Mouse (Mus musculus): ENCODE measurements around the gene Serpina6. TPM values are rescaled to one million over a fixed set of nuclear protein-coding genes. Genes with fewer than 3 reads are reported as not detected.

Gene Serpina6
- total and polyA plus RNA-seq, 2 experiments from 2014 or later, result not detected

GRCm38 (mm10) chr12:103634430-103634829 lies 22.6 kb downstream of the Serpina6 start:
- no peaks in the 10 kb centered on the region for H3K36me3 ChIP-seq (ENCODE audit: insufficient read depth)
- DNase-seq (peak; percentile 61), ATAC-seq (peak; percentile 90)
- 61% methylated on average over 2 of the region's 2 CpGs for WGBS
- no peak overlapping the region for H3K4me3 ChIP-seq (ENCODE audit: low read depth, low read length)
- H3K4me2 ChIP-seq (ENCODE audit: low read depth), result no peak overlapping the region
- H3K27ac ChIP-seq (ENCODE audit: low read depth, low read length), result no peak overlapping the region
- no peaks in the 10 kb centered on the region for H3K4me1 ChIP-seq (ENCODE audit: insufficient read depth)
- no peaks in the 10 kb centered on the region for H3K9me3 ChIP-seq (ENCODE audit: low read length)
- TF ChIP-seq CTCF (IDR thresholded peaks at IDR 0.05; ENCODE audit: low read depth), result no peak
- no peaks in the 10 kb centered on the region for H3K27me3 ChIP-seq (ENCODE audit: insufficient read depth, low read length)
- H3K9ac ChIP-seq, result no peak overlapping the region

DNA sequence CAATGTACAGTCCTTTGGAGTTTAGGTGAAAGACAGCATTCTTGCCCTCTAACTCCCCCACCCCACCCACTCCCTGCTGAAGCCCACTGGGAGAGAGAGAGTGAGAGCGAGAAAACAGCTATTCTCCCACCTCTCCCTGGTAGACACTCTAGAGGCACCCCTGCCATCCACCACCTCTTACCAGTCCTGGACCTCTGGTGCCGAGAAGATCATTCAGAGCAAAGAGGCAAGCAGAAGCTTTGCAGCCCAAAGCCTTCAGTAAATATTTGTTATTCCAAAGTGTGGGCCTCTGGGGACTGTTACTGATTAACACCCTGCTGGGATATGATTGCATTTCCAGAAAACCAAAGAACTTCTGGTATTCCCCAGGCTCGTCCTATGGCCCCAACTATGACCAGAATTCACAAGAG lies 25.8 kb downstream of the Serpina6 start, which contains the start of gene Serpina10:
Gene Serpina10 (minus strand): TSS at position 242 of the 410 bp plus-strand sequence.
- Histone ChIP-seq H3K27me3 (ENCODE audit: insufficient read depth, low read length) (no peaks in the 10 kb centered on the region), H3K4me2 (ENCODE audit: low read depth) (no peak within 1 kb of the TSS), H3K4me1 (ENCODE audit: insufficient read depth) (no peaks in the 10 kb centered on the region), H3K9ac (no peak within 1 kb of the TSS), H3K27ac (ENCODE audit: low read depth, low read length) (no peak within 1 kb of the TSS), H3K36me3 (ENCODE audit: insufficient read depth) (no peaks in the 10 kb centered on the region), H3K9me3 (ENCODE audit: low read length) (no peaks in the 10 kb centered on the region), H3K4me3 (ENCODE audit: low read depth, low read length) (no peak within 1 kb of the TSS)
- ATAC-seq (no peak), DNase-seq (no peak)
- 72% methylated on average over 3 of the region's 3 CpGs for WGBS
- TF ChIP-seq CTCF (IDR thresholded peaks at IDR 0.05; ENCODE audit: low read depth), result no peak

DNA sequence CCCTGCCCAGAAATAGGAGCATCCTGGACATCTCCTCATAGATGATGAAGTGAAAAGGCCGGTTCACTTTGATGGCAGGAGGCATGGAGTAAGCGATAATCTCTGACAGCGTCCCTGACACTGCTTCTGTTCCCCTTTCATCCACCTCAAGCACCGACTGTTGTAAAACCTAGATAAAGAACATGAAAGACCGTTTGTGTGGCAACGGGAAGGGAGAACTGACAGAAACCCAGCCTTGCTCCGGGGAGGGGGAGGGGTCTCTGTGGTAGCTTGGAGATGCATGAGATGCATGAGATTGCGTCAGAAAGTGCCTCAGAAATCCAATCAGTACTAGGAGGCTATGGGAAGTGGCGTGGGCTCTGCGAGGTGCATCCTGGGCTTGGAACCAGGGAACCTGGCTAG lies 40.2 kb downstream of the Serpina6 start:
- no peaks in the 10 kb centered on the region for H3K36me3 ChIP-seq (ENCODE audit: insufficient read depth)
- ATAC-seq (no peak), DNase-seq (no peak)
- no peak for TF ChIP-seq CTCF (IDR thresholded peaks at IDR 0.05; ENCODE audit: low read depth)
- no peak overlapping the region for H3K27ac ChIP-seq (ENCODE audit: low read depth, low read length)
- H3K9me3 ChIP-seq (ENCODE audit: low read length), result no peaks in the 10 kb centered on the region
- H3K27me3 ChIP-seq (ENCODE audit: insufficient read depth, low read length), result no peaks in the 10 kb centered on the region
- H3K4me2 ChIP-seq (ENCODE audit: low read depth), result no peak overlapping the region
- 89% methylated on average over 10 of the region's 10 CpGs for WGBS
- H3K4me1 ChIP-seq (ENCODE audit: insufficient read depth), result no peaks in the 10 kb centered on the region
- no peak overlapping the region for H3K9ac ChIP-seq
- no peak overlapping the region for H3K4me3 ChIP-seq (ENCODE audit: low read depth, low read length)

GRCm38 (mm10) chr12:103615734-103616133 lies 41.3 kb downstream of the Serpina6 start:
- Histone ChIP-seq H3K27me3 (ENCODE audit: insufficient read depth, low read length) (no peaks in the 10 kb centered on the region), H3K4me3 (ENCODE audit: low read depth, low read length) (no peak overlapping the region), H3K9me3 (ENCODE audit: low read length) (no peaks in the 10 kb centered on the region), H3K36me3 (ENCODE audit: insufficient read depth) (no peaks in the 10 kb centered on the region), H3K4me1 (ENCODE audit: insufficient read depth) (no peaks in the 10 kb centered on the region), H3K9ac (no peak overlapping the region), H3K4me2 (ENCODE audit: low read depth) (no peak overlapping the region), H3K27ac (ENCODE audit: low read depth, low read length) (no peak overlapping the region)
- DNase-seq (no peak), ATAC-seq (no peak)
- whole genome bisulfite sequencing, result 77% methylated on average over 4 of the region's 4 CpGs
- TF ChIP-seq CTCF (IDR thresholded peaks at IDR 0.05; ENCODE audit: low read depth), result no peak

DNA sequence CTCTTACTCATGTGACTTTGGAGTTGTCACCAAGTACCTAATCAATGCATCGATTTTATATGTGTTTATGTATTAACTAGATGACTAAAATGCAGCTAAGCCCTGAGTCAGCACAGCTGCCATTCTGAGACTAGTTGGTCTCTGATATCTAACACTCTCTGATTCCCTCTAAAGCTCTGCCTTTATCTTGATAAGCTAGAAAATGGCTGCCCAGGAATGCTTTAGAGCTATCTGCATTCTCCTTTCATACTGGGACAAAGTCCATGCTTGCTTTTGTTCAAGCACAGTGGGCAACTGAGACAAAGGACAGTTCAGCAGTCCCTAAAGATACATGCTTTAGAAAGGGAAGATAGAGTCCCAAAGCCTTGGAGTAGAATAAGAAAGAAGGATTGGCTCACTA lies 41.9 kb downstream of the Serpina6 start:
- TF ChIP-seq CTCF (IDR thresholded peaks at IDR 0.05; ENCODE audit: low read depth), result no peak

DNA sequence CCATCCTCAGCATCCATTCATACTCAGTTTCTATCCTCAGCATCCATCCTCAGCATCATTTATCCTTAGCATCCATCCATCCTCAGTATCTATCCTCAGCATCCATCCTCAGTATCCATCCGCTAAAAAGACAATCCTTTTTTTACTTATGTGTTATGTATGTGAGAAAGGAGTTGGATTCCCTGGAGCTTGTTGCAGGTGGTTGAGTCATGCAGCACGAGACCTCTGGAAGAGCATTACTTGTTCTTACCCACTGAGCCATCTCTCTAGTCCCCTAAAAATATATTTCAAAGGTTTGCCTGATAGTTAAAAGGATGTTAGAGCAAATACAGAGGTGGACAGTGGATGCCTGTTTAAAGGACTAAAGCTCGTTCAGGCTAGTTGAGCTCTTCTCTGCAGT lies 55.2 kb downstream of the Serpina6 start:
- Histone ChIP-seq H3K27me3 (ENCODE audit: insufficient read depth, low read length) (no peaks in the 10 kb centered on the region), H3K36me3 (ENCODE audit: insufficient read depth) (no peaks in the 10 kb centered on the region), H3K4me1 (ENCODE audit: insufficient read depth) (no peaks in the 10 kb centered on the region), H3K4me3 (ENCODE audit: low read depth, low read length) (no peak overlapping the region), H3K4me2 (ENCODE audit: low read depth) (no peak overlapping the region), H3K27ac (ENCODE audit: low read depth, low read length) (no peak overlapping the region), H3K9me3 (ENCODE audit: low read length) (no peaks in the 10 kb centered on the region), H3K9ac (no peak overlapping the region)
- no peak for ATAC-seq
- DNase-seq, result no peak
- TF ChIP-seq CTCF (IDR thresholded peaks at IDR 0.05; ENCODE audit: low read depth), result no peak
- WGBS, result 78% methylated on average over 3 of the region's 3 CpGs

More for the DNA sequence above, 41.9 kb downstream of the Serpina6 start:
- no peak overlapping the region for H3K4me2 ChIP-seq (ENCODE audit: low read depth)
- H3K27ac ChIP-seq (ENCODE audit: low read depth, low read length), result no peak overlapping the region
- H3K4me3 ChIP-seq (ENCODE audit: low read depth, low read length), result no peak overlapping the region
- no peaks in the 10 kb centered on the region for H3K9me3 ChIP-seq (ENCODE audit: low read length)
- DNase-seq (no peak), ATAC-seq (no peak)
- 88% methylated on average over 1 of the region's 1 CpGs for WGBS
- no peak overlapping the region for H3K9ac ChIP-seq
- H3K4me1 ChIP-seq (ENCODE audit: insufficient read depth), result no peaks in the 10 kb centered on the region
- H3K36me3 ChIP-seq (ENCODE audit: insufficient read depth), result no peaks in the 10 kb centered on the region; the same call in 1 of the 2 replicates
- H3K27me3 ChIP-seq (ENCODE audit: insufficient read depth, low read length), result no peaks in the 10 kb centered on the region

GRCm38 (mm10) chr12:103600364-103600763 lies 56.6 kb downstream of the Serpina6 start:
- H3K27me3 ChIP-seq (ENCODE audit: insufficient read depth, low read length), result no peaks in the 10 kb centered on the region
- no peak overlapping the region for H3K4me2 ChIP-seq (ENCODE audit: low read depth)
- H3K4me3 ChIP-seq (ENCODE audit: low read depth, low read length), result no peak overlapping the region
- ATAC-seq (no peak), DNase-seq (no peak)
- no peaks in the 10 kb centered on the region for H3K4me1 ChIP-seq (ENCODE audit: insufficient read depth)
- H3K27ac ChIP-seq (ENCODE audit: low read depth, low read length), result no peak overlapping the region
- no peak overlapping the region for H3K9ac ChIP-seq
- H3K9me3 ChIP-seq (ENCODE audit: low read length), result no peaks in the 10 kb centered on the region
- no peaks in the 10 kb centered on the region for H3K36me3 ChIP-seq (ENCODE audit: insufficient read depth)
- WGBS, result 25% methylated on average over 3 of the region's 3 CpGs
- TF ChIP-seq CTCF (IDR thresholded peaks at IDR 0.05; ENCODE audit: low read depth), result no peak

Data from forebrain, postnatal 0 days (tissue).